Mouse (Mus musculus) thymus, adult 2 months (tissue): ENCODE results near the gene Sigmar1. TPM values are rescaled to one million over a fixed set of nuclear protein-coding genes. Genes with fewer than 3 reads are reported as not detected.
A peak's percentile ranks its signal among the peaks of the same experiment; 100 is the strongest.

ENCODE experiments used
- DNase-seq: peaks from one replicate; pipeline ENCODE4 v3.0.0; 2021
- H3K27ac ChIP-seq: fragments of 200-500 bp; 2 replicates; pipeline ENCODE4 v1.5.1; 2012; ENCODE audit warnings: low read length, control low read depth; ENCODE audit not compliant: control insufficient read depth, insufficient read depth
- H3K27me3 ChIP-seq: fragments of 200-500 bp; 2 replicates; pipeline ENCODE4 v1.6.1; 2012; ENCODE audit warnings: mild to moderate bottlenecking, low read length, moderate library complexity, mixed read lengths; ENCODE audit not compliant: control insufficient read depth, insufficient read depth
- H3K36me3 ChIP-seq: fragments of 200-500 bp; 2 replicates; pipeline ENCODE4 v1.6.1; 2012; ENCODE audit warnings: mild to moderate bottlenecking, low read length, moderate library complexity; ENCODE audit not compliant: control insufficient read depth, insufficient read depth
- H3K4me1 ChIP-seq: fragments of 200-500 bp; replicated peaks from 2 replicates; pipeline ENCODE4 v1.6.1; 2012; ENCODE audit warnings: low read length; ENCODE audit not compliant: control insufficient read depth, insufficient read depth
- H3K4me3 ChIP-seq: fragments of 200-500 bp; 2 replicates; pipeline ENCODE4 v1.5.1; 2012; ENCODE audit warnings: mild to moderate bottlenecking, low read length, control low read depth, moderate library complexity; ENCODE audit not compliant: control insufficient read depth, insufficient read depth
- CTCF ChIP-seq: fragments of 200-500 bp; IDR thresholded peaks from 2 replicates; pipeline ENCODE4 v1.5.1; 2012; ENCODE audit warnings: mild to moderate bottlenecking, control low read depth, low read length, moderate library complexity, borderline replicate concordance; ENCODE audit not compliant: control insufficient read depth, poor library complexity, insufficient read depth; ENCODE audit errors: extremely low read depth
- POLR2A ChIP-seq: fragments of 200-500 bp; IDR thresholded peaks from 2 replicates; pipeline ENCODE4 v1.6.1; 2012; ENCODE audit warnings: mild to moderate bottlenecking, low read length, control low read depth, moderate library complexity; ENCODE audit not compliant: control insufficient read depth, poor library complexity, insufficient read depth; ENCODE audit errors: extremely low read depth
- WGBS: fragments of 180-500 bp; shearing (Covaris S2); methylation state at CpG from one replicate; pipeline ENCODE4 v1.1.7; 2018; 5-methylcytosine and 5-hydroxymethylcytosine counted together
- polyA plus RNA-seq: library from polyadenylated mRNA; depleted of rRNA; stranded (reverse); fragments of >200 nt; gene quantifications from 2 replicates; pipeline ENCODE4 v1.2.3, GENCODE M21; 2012

Sigmar1 gene
- polyA plus RNA-seq, 1 experiment = 65.6 TPM

- H3K27me3 ChIP-seq = no peaks in the 10 kb centered on the region
- WGBS = 89% methylated on average over 5 of the region's 5 CpGs
- H3K36me3 ChIP-seq = peaks cover 15% of the 10 kb centered on the region
- H3K27ac ChIP-seq = no peak overlapping the region
- H3K4me3 ChIP-seq = no peak overlapping the region
- no peak for TF ChIP-seq CTCF
- no peak for TF ChIP-seq POLR2A
- H3K4me1 ChIP-seq = peaks cover 21% of the 10 kb centered on the region
- peak; percentile 54 for DNase-seq
Measured at GRCm38 (mm10) chr4:41715596-41715995, 40.4 kb downstream of the Sigmar1 start.

GRCm38 (mm10) chr4:41715082-41715481 lies 40.9 kb downstream of the Sigmar1 start:
- WGBS = 88% methylated on average over 8 of the region's 8 CpGs
- Histone ChIP-seq H3K27ac (no peak overlapping the region), H3K4me3 (no peak overlapping the region), H3K4me1 (peaks cover 21% of the 10 kb centered on the region), H3K27me3 (no peaks in the 10 kb centered on the region), H3K36me3 (peaks cover 15% of the 10 kb centered on the region)
- TF ChIP-seq POLR2A (no peak), CTCF (peak; percentile 27; the same call in 1 of the 2 replicates)
- DNase-seq = no peak

GRCm38 (mm10) chr4:41714276-41714675 lies 41.7 kb downstream of the Sigmar1 start:
- H3K4me3 ChIP-seq = no peak overlapping the region
- TF ChIP-seq CTCF (peak; percentile 59; the same call in 1 of the 2 replicates), POLR2A (no peak)
- H3K27me3 ChIP-seq = no peaks in the 10 kb centered on the region
- peak; percentile 56 for DNase-seq
- H3K4me1 ChIP-seq = peaks cover 21% of the 10 kb centered on the region
- H3K27ac ChIP-seq = no peak overlapping the region
- peaks cover 9% of the 10 kb centered on the region for H3K36me3 ChIP-seq
- WGBS = 18% methylated on average over 8 of the region's 8 CpGs

- peaks cover 21% of the 10 kb centered on the region for H3K4me1 ChIP-seq
- H3K36me3 ChIP-seq = peaks cover under 1% of the 10 kb centered on the region; the same call in 1 of the 2 replicates
- peak within 1 kb of the TSS; percentile 25; the same call in 1 of the 2 replicates for H3K27ac ChIP-seq
- H3K4me3 ChIP-seq = peak within 1 kb of the TSS; percentile 92
- TF ChIP-seq POLR2A = peak; percentile 86
- peak; percentile 71; the same call in 1 of the 2 replicates for TF ChIP-seq CTCF
- DNase-seq = peak; percentile 87
- WGBS = under 1% methylated on average over 61 of the region's 61 CpGs
- H3K27me3 ChIP-seq = no peaks in the 10 kb centered on the region
Measured at GRCm38 (mm10) chr4:41713197-41714067, 42.5 kb downstream of the Sigmar1 start, which contains the start of gene Rpp25l. Gene Rpp25l, minus strand, starts transcription at chr4:41713534.

- Histone ChIP-seq H3K27ac (no peak overlapping the region), H3K4me3 (peak overlapping the region; percentile 92), H3K4me1 (peaks cover 21% of the 10 kb centered on the region), H3K36me3 (no peaks in the 10 kb centered on the region), H3K27me3 (no peaks in the 10 kb centered on the region)
- WGBS = 58% methylated on average over 31 of the region's 31 CpGs
- no peak for TF ChIP-seq CTCF
- TF ChIP-seq POLR2A = no peak
- no peak for DNase-seq
Measured at GRCm38 (mm10) chr4:41712421-41713196, 43.3 kb downstream of the Sigmar1 start.

- Histone ChIP-seq H3K27ac (no peak overlapping the region), H3K27me3 (no peaks in the 10 kb centered on the region), H3K4me3 (no peak overlapping the region), H3K36me3 (no peaks in the 10 kb centered on the region), H3K4me1 (peaks cover 25% of the 10 kb centered on the region)
- TF ChIP-seq POLR2A (no peak), CTCF (no peak)
- DNase-seq = no peak
- 82% methylated on average over 16 of the region's 16 CpGs for WGBS
Measured at GRCm38 (mm10) chr4:41711705-41712375, 44.1 kb downstream of the Sigmar1 start.
